Mouse (Mus musculus) right cerebral cortex, postnatal 4 days (tissue): ENCODE results near the gene Ralgps2.
A peak's percentile ranks its signal among the peaks of the same experiment; 100 is the strongest.

Experiments used
- DNase-seq: peaks from one replicate; pipeline ENCODE4 v3.0.0-alpha.2; 2022

Ralgps2 gene

DNA sequence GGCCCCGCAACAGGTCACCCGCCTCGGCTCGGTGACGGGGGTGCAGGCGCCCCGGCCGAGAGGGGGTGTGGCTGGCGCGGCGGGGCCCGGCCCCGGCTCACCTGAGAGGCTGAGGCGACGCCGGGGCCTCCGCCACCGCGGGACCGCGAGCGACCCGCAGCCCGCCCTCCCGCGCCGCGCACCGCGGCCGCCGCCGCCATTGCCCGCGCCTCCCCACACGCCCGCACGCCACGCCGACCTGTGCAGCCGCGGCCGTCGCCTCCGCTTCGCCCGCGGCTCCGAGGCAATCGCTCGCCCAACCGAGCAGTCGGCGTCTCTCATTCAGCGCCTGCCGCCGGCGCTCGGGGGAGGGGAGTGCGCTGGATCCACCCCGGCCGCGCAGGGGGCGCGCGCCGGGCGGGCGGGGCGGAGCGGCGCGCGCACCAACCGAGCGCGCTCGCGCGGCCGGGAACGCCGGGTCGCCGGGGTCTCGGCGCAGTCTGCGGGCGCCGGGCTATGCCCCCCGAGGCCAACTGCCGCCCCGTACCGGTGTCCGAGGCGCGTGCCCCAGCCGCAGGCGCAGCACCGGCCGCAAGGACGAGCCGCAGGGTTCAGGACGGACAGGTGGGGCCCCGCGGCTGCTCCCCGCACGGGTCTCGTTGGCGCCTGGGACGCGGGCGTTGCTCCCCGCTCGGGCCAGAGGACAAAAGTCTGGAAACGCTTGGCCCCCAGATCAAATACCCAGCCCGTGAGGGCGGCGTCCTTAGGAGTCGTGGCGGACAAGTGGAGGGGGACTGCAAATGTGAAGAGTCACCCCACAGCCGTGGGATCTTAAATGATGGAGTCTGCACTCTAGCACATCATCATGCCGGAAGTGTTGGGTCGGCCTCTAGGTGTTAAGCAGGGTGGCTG lies at the start of gene Ralgps2:
Gene Ralgps2 (minus strand): TSS at position 376 of the 891 bp plus-strand sequence.
- DNase-seq = peak; percentile 70

DNA sequence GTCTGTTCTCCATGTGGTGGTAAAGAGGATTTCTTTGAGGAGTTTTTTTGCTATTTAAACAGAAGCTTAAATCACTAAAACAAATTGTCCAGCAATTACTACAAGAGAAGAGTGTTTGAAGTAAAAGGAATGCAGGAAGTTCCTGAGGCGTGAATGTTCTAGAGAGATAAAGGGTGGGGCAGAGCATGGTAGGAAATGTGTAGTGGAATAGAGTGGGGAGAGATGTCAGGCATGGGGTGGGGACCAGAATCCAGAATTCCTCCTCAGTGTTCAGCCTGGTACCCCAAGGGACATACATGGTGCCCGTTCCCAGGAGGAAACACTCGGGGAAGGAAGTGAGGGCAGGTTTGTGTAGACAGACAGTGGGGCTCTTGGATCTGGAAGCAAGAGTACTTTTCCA lies 48.1 kb upstream of the Ralgps2 start:
- DNase-seq = no peak

DNA sequence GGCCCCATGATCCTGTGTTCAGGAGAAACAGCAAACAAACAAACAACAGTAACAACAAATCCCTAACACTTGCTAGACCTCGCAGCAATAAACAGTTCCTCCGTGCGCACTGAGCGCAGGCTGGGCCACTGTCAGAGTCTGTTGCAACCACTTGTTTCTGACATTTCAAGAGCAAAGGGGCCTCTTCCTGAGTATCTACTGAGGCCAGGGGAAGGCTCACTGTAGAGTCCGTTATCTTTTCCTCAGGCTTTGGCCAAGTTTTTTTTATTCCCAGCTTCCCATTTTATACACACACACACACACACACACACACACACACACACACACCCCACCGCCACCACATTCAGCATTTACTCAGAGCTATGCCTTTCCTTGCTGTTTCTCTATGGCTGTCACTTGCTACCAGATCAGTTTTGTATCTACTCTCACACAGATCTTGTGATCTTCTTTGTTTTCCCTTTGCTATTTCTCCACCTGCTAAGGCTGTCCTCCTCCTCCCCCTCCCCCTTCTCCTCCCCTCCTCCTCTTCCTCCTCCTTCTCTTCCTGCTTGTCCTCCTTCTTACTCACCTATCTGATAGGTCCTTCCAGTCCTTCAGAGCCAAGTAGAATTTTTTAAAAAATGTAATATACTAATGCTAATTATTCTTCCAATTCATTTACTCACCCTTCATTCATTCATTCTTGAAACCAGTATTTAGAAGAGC lies 47.4 kb upstream of the Ralgps2 start:
- no peak for DNase-seq

DNA sequence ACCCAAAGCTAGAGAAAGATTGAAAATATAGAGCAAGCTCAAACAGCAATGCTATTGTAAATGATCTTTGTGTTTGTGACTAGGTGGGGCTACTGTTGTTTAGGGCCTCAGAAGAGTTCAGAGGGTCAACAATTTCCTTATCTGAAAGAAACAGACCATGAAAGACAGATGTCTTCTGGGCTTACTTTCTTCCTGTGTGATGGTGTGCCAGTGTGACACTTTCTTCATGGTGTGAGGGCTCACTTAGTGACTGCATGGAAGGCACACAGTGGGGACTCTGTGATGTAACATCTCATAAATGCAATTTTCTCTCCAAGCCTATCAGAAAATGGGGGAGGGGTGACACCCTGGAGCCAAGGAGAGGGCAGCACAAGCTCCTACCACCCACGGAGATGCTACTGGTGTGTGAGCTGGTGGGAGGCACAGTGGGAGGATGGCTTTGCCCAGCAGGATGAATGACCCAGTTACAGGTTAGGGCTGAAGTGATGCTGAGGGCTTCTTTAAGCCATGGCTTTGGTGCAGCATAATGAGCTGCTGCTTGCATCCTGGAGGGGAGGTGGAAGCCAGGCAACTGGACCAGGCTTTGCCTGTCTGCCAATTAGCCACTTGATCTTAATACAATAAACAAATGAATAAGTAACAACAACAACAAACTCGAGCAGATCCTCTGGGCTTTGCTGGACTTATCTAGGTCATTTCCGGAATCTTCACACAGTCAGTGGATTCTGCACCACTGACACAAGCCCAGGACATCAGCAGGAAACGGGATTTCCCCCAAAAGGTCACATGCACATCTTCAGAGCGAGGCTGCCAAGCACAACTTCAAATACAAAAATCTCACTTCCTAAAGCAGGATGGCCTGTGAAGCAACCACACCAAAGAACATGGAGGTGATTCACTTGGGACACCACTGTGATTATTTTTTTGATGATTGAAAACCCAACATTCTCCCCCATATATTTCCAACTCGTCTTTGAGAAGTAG lies 46.5 kb upstream of the Ralgps2 start:
- no peak for DNase-seq

DNA sequence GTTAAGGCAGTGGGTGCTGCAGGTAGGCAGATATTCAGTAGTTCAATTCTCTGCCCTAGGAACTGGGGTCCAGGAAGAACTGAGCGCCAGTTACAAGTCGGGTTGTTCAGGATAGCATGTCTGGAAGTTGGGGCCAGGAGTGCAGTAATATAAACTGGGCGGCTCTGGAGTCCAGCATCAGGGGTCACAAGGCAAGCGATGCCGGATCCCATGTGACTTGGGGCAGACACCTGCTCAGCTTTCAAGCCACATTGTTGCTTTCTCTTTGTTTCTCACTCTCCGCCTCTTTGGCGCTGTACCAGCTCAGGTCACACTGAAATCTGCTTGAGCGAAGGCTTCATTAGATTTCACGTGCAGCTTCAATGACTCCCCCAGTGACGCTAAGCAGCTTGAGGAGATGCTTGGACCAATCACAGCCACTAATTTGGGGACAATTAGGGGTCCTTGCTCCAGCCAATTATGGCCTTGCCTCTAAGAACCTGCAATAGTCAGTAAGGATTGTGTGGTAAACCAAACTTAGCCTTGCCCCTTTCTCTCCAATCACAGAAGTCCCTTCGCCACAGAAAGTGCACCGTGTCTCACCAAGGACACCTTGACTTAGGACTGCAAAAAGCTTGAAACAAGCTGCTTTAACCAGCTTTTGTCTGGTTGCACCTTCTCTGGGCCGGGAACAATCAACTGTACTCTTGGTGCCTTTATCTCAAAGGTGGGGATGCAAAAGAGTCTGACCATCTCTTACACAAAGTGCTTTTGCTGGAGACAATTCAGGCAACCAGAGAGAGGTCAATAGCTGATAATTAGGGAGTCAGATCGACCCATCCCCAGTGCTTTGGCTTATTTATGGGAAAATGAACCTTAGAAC lies 43.8 kb upstream of the Ralgps2 start:
- no peak for DNase-seq

DNA sequence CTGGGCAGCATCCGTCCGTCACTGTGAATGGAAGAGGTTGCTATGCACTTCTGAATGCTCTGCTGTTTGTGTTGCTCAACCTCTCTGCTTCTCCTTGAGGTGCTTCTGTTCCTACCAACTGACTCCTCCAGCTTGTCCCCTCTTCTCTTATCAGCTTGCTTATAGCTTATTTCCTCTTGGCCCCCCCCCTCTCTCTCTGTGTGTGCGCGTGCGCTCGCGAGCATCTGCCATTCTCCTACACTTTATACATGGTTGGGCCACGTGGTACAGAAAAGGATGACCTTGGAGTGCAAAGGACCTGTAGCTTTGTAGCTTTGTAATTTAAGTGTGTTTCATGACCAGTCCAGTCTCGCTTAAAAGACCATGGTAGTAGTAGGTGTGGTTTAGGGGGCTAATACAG lies 42.5 kb upstream of the Ralgps2 start:
- DNase-seq = no peak

DNA sequence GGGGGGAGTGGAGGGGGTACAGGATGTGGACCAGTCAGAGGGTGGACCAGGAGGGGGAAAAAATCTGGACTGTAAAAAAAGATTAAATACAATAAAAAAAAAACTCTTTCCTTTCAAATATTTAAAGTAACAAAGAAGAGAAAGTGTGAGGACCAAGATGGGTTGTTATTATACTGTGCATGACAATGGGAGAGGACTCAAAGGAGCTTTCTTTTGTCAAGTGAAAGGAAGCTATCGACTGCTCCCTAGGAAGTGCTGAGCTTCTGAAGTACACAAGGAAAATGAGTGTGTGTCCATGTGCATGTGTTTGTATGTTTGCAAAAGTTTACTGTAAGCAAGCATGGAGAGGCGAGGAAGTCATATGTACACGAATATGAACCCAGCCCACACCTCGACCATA lies 40.3 kb upstream of the Ralgps2 start:
- no peak for DNase-seq

DNA sequence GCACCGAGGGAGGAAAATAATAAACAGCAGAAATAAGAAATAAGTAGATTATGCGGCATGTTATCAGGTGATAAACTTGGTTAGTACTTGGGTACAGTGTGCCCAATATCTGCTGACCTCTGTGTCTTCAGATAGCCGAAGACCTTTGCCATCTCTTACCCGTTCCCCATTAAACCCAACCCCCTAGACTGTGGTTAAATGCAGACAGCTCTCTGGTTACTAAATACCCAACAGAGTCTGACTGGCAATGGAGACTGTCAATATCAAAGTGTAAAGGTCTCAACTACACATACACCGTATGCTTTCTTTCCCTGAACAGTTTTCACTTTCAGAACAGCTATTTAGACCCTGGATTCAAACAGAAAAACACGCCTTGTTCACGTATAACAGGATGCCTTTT lies 39.2 kb upstream of the Ralgps2 start:
- DNase-seq = no peak

DNA sequence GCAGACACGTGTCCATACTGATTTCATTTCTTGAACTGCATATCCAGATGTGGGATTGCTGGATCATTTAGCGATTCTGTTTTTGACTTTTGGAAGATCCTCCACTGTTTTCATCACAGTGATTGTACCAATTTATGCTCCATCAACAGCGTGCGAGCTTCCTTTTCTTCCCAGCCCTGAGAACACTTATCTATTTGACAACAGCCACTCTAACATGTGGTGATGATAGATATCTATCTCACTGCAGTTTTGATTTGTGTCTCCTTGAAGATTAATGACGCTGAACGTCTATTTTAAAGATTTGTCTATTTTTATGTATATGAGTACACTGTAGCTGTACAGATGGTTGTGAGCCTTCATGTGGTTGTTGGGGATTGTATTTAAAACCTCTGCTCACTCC lies 34.4 kb upstream of the Ralgps2 start:
- DNase-seq = no peak

DNA sequence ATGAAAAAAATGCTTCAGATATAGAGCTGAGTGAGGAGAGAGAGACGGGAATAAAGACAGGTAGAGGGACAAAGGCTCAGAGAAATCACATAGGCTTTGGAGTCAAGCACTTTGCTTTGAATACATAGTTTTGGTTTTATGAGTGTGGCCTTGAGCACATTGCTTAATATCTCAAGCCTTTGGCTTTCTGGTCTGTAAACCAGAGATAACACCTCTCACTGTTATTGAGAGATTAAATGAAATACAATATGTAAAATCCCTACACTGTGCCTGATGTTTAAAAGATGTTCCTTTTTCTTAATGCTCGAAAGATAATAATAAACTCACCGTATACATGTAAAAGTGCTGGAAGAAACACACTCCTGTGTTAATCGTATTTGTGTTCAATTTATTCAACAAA lies 33.0 kb upstream of the Ralgps2 start:
- no peak for DNase-seq

DNA sequence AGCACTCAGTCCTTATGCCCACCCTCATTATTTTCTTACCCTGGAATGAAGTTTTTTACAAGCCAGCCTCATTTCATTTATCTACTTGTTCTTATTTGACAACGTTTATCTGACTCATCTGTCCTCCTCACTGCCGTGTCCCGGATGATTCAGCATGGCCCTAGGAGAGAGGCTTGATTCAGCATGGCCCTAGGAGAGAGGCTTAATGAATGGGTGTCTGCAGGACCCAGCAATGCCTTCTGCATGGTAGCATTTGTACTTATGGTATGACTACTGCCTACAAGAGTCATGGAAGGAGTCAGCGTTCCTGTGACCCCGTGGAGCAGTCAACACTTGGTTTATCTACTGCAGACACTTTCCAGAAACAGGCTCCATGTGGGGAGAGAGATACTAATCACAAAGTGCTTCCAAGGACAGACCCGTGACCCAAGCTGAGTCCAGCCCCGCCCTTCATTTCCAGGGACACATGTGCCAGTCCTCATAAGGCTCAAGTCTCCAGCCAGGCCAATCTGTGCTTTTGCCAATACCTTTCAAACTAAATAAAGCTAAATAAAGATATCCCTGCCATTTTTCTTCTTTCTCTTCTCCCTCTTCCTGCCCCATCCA lies 31.9 kb upstream of the Ralgps2 start:
- no peak for DNase-seq

DNA sequence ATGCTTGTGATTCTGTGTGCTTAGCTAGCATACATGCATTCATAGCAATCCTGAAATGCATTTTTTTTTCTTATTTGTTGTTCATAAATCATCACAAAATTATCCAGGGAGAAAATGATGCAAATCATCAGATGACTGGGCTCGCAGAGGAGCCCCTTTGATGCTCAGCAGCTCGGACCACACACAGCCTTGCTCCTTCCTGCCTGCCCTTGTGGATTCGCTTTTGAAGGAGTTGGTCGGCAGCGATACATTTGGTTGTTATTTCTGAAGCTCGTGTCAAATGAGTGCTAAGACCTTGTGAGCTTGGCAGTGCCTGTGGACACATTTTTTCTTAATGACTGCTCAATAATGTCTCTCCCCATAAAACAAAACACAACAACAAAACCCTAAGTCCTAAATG lies 31.2 kb upstream of the Ralgps2 start:
- no peak for DNase-seq

DNA sequence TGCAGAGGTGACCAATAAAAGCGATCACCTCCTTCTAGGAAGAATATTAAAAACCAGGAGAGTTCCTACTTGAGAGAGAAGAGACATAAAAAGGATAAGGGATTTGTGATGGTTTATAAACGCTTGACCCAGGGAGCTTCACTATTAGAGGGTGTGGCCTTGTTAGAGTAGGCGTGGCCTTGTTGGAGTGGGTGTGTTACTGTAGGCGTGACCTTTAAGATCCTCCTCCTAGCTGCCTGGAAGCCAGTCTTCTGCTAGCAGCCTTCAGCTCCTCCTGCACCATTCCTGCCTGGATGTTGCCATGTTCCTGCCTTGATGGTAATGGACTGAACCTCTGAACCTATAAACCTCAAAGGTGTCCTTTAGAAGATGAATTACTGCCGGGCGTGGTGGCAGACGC lies 28.7 kb upstream of the Ralgps2 start:
- DNase-seq = no peak

DNA sequence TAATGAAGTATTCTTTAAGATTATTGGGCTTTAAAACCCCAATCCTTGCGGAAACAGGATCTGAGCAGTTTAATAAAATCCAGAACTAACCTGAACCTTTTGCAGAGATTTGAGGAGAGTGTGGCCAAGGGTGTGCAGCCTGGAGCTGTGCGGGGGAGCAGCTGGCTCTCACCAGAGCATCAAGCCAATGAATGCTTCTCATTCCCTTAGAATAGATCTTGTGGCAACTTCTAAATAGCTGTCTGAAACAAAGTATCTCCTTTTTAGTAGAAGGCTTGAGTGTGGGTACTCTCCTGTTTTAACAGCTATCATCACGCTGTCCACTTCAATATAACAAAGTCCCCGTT lies 25.1 kb upstream of the Ralgps2 start:
- DNase-seq = no peak

DNA sequence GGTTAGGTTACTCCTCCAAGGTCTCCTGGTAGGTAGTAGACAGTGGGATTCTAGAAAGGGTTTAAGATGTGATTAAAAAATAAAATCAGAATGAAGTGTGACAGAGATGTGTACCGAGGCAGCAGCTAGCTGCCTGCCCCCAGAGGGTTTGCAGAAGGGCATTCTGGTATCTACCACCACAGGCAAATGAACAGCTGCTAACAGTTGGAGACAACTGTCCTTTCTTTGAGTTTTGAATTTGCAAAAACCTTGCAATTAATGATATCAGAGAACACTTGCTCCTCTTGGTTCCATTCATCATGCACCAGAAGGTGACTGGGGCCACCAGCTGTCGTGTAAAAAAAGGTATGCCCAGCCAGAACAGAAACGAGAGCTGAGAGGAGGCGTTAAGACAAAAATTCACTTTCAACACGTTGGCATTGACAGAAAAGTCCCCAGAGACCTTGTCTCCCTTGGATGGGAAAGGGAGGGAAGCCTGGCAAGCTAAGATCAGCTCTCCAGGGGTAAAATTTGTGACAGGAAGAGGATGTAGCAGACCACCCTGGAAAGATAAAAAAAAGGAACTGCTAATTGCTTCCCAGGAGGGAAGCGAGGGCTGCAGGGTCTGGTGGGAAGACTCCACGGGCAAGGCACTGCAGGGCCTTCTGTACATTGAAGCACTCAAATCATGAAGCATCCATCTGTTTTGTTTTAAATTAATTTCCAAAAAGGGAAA lies 24.6 kb upstream of the Ralgps2 start:
- DNase-seq = no peak

DNA sequence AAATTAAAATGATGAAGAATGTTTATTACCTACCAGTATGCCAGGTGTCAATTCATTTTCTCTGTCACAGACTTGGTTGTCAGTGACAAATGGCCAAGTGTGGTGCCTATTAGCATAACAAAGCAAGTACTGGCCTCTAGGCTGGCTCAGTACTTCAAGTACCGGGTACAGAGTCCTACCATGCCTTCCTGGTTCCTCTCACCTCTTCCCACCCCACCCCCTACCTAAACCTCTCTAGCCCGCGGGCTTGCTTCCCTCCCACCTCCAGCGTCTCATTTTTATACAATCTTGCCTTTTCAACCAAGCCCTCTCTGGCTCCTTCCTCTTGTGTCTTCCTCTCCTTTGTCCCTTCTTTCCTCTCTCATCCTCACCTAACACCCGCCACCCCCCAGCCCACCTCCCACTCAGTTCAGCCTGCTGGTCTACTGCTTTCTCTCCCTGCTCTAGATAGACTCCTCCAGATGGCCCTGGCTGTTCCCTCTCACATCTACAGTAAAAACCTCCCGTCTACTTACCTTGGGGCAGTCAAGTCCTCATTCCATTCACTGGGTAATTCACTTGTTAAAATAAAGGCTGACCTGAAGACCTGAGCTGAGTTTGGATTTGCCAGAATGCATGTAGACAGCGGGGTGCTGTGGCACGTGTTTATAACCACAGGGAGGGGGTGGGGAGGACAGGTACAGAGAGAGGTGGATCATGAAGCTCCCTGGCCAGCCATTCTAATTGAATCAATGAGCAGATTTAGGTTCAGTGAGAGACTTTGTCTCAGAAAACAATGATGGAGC lies 22.2 kb upstream of the Ralgps2 start:
- no peak for DNase-seq

DNA sequence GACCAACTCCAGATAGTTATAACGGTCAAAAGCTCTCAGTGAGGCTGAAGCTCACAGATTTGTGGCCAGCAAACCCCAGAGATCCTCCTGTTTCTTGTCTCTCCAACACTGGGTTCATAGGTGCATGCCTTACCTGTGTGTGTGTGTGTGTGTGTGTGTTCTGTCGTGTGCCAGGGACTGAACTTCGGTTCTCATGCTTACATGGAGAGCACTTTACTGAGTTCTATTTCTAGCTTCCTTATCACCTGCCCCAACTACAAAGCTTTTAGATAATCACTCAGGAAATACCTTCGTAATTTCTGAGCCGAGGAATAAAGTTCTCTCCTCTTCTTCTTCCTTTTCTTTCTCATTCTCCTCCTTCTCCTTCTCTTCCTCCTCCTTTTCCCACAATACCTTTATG lies 19.6 kb upstream of the Ralgps2 start:
- no peak for DNase-seq

DNA sequence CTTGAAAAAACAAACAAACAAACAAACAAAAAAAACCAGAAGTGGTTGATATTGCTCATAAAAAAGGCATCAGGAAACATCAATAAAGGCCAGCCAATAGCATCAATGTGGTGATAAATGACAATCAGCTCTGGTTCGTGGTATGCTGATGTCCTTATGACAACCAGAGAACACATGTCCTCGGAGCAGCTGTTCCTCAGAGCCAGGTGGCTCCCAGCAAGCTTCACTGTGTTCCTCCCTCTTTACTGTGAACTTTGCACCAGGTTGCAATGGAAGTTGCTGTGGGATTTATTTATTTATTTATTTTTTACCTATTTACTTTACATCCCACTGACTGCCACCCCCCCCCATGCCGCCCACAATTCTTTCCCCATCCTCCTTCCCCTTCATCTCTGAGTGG lies 17.9 kb upstream of the Ralgps2 start:
- DNase-seq = no peak

DNA sequence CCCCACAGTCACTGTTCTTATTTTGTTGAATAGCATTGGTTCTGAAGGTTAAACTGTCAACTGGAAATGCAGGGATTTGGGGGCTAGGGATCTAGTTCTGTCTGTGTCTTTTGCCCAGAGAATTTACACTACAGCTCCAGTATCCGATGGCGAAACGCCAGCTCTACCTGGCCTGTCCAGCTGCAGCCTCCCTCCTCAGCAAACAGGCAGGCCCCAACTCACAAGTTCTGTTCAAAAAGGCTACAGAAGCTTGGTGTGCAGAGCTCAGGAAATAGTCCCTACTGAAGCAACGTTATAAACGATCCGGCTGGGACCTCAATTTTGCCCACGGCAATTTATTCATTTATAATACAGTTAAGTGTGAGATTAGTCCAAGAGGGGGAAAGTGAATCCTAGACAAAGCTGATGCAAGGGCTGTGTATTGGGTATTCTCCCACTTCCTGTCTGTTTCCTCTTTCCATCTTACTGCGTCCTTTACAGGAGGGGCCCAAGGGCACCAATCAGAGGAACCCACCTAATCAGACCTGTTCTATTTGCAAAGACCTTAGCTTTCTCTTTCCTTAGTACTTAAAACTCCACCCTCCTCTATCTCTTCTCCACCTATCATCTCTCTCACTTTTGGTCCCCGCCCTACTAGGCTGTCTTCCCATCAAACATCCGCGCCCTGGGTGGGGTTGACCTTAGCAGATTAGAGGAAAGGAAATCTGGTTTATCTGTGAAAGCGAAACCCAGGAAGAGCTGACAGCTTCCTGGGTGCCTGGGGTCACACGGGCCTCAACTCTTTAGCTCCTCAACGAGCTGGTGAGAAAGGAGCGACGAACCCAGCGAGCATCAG lies 16.7 kb upstream of the Ralgps2 start:
- DNase-seq = no peak
